Mouse (Mus musculus) left cerebral cortex, postnatal 4 days (tissue): Measurements from ENCODE around the gene Thyn1. TPM values are rescaled to one million over a fixed set of nuclear protein-coding genes. Genes with fewer than 3 reads are reported as not detected.

ENCODE experiments used
- DNase-seq: peaks from one replicate; pipeline ENCODE4 v3.0.0-alpha.2; 2022
- intact Hi-C: fragments of 180-260 bp; cut with DNase I; formaldehyde crosslinking; loops from one replicate; pipeline ENCODE4 v1.15.1; 2025
- total RNA-seq, 2 experiments: library from RNA; stranded (reverse); gene quantifications; 2 replicates each; pipeline ENCODE4 v1.2.3; 2021

Gene Thyn1
- total RNA-seq, 2 experiments from 2014 or later: 82.7 to 94.0 TPM

DNA sequence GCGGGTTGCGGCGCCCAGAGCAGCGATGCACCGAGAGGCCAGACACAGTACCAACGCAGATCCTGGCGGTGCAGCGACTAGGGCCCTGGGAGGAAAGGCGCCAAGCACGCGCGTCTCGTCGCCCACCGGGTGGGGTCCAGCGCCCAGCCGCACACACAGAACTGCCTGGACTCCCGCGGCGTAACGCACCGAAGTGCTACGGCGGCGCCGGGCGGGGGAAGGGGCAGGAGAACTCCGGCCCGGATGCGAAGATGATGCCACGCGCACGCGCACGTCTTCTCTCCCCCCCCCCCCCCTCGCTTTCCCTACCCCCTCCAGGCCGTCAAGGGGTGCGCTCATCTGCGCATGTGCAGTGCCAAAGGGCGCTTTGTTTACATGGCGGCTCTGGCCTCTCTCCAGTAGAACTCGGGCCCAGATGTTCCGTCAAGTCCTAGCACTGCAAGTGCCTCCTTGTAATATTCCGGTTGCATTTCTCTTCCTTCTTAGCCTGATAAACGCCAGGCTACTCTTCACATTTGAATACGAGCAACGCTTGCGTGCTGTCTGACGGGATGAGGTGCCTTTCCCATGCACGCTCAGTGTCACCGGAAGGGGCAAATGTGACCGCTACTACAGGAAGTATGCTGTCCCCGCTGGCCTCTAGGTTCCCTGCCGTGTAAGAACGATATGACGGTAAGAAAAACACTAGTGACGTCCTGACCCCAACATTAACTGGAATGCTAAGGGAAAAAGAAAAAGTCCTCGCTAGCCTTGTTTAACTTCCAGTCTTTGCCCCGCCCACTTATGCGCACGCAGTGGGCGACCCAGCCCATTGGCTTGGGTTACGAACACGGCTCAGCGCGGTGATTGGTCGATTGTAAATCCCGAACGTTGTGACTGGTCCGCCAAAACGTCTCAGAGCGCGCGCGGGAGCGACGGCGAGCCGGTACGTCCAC is 30.6 kb downstream of the Thyn1 start, which contains the start of the genes Vps26b and Ncapd3:
Vps26b (minus strand) TSS at position 238 of the 935 bp plus-strand sequence.
Ncapd3 (plus strand) TSS at position 348 of the 935 bp plus-strand sequence.
- peak; percentile 97 for DNase-seq
- intact Hi-C loops: no loop called here

DNA sequence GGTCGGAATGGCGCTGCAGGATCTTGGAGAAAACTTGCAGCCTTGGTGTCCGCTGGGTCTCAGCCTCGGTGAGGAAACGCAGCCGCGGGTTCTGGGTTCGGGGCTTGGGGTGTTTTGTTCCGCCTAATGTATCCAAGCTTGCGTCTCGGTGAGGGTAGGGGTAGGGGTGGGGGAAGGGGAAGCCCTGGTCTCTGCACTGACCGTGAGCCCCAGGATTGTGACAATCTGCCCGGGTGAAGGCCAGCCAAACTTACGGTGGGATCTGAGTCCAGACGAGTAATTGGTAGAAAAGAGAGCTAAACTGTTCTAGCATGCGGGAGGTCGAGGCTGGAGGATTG is 31.2 kb downstream of the Thyn1 start:
- DNase-seq: no peak

DNA sequence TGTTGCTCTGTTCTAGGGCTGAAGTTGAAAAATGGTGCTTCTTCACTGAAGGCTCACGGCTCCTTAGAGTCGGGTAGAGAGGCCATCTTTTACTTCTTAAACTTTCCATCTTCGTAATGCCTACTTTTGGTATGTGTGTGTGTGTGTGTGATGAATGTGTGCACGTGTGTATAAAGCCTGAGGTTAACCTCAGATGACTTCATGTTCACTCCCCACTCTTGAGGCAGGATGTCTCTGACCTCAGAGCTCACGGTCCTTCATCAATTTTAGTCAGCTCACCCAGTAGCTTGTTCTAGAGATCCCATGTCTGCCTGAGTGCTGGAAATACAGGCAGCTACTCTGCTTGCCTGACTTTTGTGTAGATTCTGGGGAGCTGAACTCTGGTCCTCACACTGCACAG is 44.4 kb downstream of the Thyn1 start:
- intact Hi-C loops: no loop called here
- no peak for DNase-seq

More for the DNA sequence above, 31.2 kb downstream of the Thyn1 start:
- intact Hi-C loops: no loop called here

DNA sequence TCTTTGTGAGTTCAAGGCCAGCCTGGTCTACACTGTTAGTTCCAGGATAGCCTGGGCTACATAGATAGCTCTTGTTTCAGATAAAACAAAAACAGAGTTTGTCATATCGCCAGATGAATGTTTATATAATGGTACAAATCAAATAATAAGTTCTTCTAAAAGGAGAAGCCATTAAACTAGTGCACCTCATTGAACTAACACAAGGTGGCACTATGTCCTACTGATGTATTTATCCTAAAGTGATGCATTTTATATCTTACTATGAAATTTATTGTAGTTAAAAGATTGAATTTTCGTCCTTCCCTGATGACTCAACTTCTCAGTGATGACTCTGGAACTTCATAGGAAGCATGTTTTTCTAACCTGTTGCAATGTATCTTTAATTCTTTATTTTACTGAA is 50.0 kb downstream of the Thyn1 start:
- DNase-seq: no peak
- intact Hi-C loops: no loop called here

Other genes with a start within 250 kb of the Thyn1 start
- 1 to 10 TPM; 1.2 to 1.9 TPM for gene Glb1l2, start 193.2 kb upstream of the Thyn1 start, total RNA-seq
- not detected for gene Glb1l3, start 138.8 kb upstream of the Thyn1 start, total RNA-seq
- gene Gm1110, start 76.6 kb upstream of the Thyn1 start, total RNA-seq: not detected
- gene Acad8, start 144 bp upstream of the Thyn1 start, total RNA-seq: 10 to 100 TPM; 25.8 to 28.7 TPM
- 100 to 1,000 TPM; 116 to 117 TPM for gene Vps26b, start 30.4 kb downstream of the Thyn1 start, total RNA-seq
- gene Ncapd3, start 30.5 kb downstream of the Thyn1 start, total RNA-seq: 10 to 100 TPM; 17.3 to 18.3 TPM
- 10 to 100 TPM; 21.6 to 22.4 TPM for gene Jam3, start 155.7 kb downstream of the Thyn1 start, total RNA-seq